Mouse (Mus musculus): ENCODE results near the gene Ankmy1. TPM values are rescaled to one million over a fixed set of nuclear protein-coding genes. Genes with fewer than 3 reads are reported as not detected.

Ankmy1 gene
- total RNA-seq, 2 experiments from 2014 or later, result not detected

GRCm38 (mm10) chr1:92837931-92838833, 64.5 kb downstream of the Ankmy1 start:
- intact Hi-C loops (cut with DNase I), result loop anchor here (5.0 kb wide), 1 partner anchor 59 kb away; no protein-coding TSS in a partner anchor
- DNase-seq (ENCODE audit: low spot score), result no peak

DNA sequence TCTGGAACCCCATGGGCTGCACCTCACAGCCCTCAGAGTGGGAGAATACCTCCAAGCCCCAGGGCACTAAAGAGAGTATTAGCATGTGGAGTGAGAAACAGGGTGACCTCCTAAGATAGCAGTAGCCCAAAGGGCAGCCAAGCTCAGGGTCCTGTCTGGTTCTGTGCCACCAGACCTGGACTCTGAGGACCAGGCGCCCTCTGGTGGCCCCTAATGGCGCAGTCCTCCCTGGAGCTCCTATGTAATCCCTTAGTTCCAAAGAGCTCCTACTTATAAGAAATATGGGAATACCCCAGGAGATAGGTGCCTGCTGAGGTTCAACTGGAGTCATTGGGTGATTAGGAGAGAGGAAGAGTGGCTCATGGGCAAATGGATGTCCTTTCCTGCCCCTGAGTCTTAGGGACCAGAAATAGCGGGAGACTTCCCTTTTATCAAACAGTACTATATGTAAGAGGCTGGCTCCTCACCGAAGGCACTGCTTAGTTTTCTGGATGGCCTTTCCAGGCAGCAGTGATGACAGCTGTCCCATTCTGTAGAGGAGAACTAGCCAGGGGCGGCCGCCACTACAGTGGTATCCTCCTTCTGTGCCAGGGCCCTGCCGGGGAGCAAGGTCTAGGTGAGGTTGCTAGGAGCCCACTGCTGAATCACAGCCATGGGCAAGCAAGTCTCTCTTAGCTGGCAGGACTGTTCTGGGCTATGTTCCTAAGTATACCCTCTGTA, 68.6 kb downstream of the Ankmy1 start:
- intact Hi-C loops (cut with DNase I), result loop anchor here (1.0 to 5.0 kb wide), 2 partner anchors 137 to 187 kb away; partner anchors contain the start of gene Otos
- DNase-seq (ENCODE audit: low spot score), result no peak

DNA sequence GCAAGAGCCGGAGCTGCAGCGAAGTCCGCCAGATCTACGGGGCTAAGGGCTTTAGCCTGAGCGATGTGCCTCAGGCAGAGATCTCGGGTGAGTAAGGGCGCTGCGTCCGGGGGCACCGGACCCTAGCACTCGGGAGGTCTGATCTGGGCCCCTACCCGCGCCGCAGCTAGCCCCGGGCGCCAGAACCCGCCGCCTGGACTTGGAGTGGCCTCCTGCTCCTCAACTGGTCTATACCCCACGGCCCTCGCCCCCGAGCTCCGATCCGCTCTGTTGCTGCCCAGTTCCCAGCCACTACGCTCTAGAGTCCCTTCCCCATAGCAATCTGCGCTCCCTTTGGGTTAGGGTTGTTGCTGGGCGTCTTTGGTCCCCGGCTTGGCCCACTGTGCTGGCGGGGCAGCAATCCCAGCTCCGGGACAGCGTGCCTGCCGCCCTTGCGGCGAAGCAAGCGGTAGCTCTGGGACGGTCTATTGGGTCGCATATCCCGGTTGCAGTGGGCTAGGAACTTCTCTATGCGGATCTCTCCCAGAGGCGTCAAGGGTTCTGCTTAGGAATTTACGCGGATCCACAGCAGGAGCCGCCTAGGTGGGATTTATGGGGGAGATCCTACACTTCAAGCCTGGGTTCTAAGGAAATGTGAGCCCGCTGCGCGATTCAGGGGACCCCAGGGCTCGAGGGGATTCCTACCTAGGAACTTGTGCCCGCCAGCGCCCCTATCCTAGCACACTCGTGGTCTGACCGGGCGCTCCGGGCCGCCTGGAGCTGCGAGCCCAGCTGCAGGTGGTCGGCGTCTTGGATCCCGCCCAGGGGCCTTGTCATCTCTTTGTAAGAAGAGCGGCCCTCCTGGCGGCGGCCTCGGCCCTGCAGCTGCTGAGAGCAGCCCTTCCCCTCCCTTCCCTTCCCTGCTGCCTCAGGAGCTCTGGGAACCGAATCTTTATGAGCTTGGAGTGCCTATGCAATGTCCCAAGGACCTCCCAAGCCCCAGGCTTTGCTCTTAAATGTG, 70.4 kb downstream of the Ankmy1 start:
- intact Hi-C loops (cut with DNase I), result loop anchor here (5.0 kb wide), 1 partner anchor 185 kb away; the partner anchor contains the start of gene Otos
- DNase-seq (ENCODE audit: low spot score), result no peak

DNA sequence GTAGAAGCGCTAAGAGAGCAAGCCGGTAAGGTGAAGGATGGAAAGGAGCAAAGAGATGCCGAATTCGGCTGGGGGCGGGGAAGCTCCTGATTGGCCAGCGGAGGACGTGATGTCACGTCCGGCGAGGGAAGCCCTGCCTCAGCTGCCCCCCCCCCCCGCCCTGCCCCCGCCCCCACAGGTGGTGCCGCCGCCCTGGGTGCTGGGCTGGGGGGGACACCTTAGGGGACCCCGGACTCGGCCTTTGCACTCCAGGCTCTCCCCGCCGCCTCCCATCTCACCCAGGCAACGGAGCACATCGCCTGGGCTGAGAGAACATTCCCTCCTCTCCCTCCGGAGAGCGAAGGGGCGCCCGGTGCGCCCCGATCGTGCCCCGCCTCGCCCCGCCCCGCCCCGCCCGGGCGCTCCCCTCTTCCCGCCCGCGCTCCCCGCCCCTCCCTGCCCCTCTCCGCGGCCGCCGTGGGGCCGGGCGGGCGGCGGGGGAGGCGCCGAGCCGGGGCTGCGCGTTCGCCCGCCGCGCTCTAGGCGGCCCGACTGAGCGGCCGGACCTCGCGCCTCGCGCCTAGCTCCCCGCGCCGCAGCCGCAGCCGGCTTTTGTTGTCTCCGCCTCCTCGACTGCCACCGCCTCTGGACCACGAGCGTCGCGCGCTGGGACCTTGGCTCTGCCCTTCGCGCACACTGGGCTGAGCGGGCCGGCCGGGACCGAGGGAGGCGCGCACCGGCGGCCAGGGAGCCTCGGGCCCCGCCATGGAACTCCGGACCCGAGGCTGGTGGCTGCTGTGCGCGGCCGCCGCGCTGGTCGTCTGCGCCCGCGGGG, 71.3 kb downstream of the Ankmy1 start, which contains the start of gene Gpc1:
Gpc1 (plus strand) TSS at position 458 of the 814 bp plus-strand sequence.
- DNase-seq (ENCODE audit: low spot score), result peak; percentile 35
- intact Hi-C loops (cut with DNase I), result loop anchor here (2.0 to 5.0 kb wide), 2 partner anchors 55 to 184 kb away; partner anchors contain the start of gene Otos

DNA sequence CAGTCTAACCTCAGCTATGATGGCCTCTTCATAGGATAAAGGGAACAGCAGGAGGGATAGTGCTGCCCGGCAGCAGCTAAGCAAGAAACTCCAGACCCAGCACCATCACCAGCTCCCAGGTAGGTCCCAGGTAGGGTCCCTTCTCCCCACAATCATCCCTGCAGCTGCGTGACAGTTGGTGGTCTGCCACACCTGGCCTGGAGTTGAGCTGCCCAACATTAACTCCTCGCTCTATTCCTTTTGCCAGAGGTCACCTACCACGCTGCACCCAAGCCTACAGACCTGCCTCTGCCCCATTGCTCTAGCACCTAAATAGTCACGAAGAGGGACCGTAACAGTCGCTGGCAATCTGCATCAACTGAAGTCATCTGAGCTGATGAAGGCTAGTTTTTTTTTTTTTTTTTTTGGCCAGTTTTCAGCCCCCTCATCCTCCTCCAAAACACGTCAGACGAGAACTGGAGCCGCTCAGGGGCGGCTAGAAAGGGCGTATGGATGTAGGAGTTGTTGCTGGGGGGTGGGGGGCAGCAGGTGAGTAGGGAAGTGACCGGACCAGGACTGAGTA, 72.0 kb downstream of the Ankmy1 start:
- no peak for DNase-seq (ENCODE audit: low spot score)
- intact Hi-C loops (cut with DNase I), result loop anchor here (2.0 to 5.0 kb wide), 2 partner anchors 54 to 183 kb away; partner anchors contain the start of gene Otos

- intact Hi-C loops (cut with DNase I), result no loop called here
- DNase-seq (ENCODE audit: low spot score), result no peak
These were observed 86.9 kb downstream of the Ankmy1 start for GRCm38 (mm10) chr1:92815756-92816294.

DNA sequence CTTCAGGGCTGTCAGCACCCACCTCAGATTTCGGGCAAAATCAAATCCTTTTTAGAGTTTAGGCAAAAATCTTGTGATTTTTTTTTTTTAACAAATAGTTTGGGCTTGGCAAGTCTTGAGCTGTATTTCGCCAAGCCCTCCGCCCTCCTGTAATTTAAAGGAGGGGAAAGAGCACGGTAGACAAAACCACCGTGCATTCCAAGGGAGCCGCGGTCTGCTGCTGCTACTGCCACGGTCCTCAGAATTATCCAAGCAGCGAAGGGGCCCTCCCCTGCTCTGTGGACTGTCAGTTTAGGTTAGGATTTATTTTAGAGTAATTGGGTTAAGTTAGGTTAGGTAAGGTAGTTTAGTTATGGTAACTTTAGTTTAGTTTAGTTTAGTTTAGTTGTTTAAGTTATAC, 87.6 kb downstream of the Ankmy1 start:
- intact Hi-C loops (cut with DNase I), result no loop called here
- no peak for DNase-seq (ENCODE audit: low spot score)

DNA sequence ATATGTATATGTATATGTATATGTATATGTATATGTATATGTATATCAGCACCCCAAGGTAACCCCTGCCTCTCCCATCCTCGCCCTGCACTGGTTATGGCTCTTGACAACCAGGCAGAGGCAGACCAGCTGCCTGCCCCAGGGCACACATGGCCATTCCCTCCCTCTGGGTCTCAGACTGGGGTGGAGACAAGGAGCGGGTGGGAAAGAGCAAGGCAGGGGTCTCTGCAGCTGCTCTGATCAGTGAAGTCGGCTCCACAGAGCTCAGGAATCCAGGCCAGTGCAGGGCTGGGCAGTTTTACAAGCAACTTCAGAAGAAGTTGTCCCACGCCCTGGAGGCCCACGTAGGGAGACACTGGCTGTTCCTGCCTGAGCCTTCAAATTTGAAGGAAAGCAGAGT, 88.4 kb downstream of the Ankmy1 start:
- intact Hi-C loops (cut with DNase I), result no loop called here
- no peak for DNase-seq (ENCODE audit: low spot score)

Small RNA genes lying within 50 kb of the gene (microRNA-seq; reads per million reads assigned to microRNA genes)
- 21,021 reads per million, percentile 97 among the genes with 10 or more reads in this experiment for gene Mir149

Other genes with a start within 250 kb of the Ankmy1 start
- 100 to 1,000 TPM; 366 to 368 TPM for gene Gpc1, start 71.3 kb downstream of the Ankmy1 start, total RNA-seq (2021)
- gene Dusp28, start 4.1 kb upstream of the Ankmy1 start, total RNA-seq (2021), result 10 to 100 TPM; 11.9 to 13.2 TPM
- 10 to 100 TPM; 77.8 to 77.9 TPM for gene Rnpepl1, start 7.9 kb upstream of the Ankmy1 start, total RNA-seq (2021)
- gene Capn10, start 31.5 kb upstream of the Ankmy1 start, total RNA-seq (2021), result 1 to 10 TPM; 6.9 TPM
- gene Gpr35, start 48.0 kb upstream of the Ankmy1 start, total RNA-seq (2021), result under 1 TPM; 0.36 to 0.75 TPM
- not detected for gene Aqp12, start 103.4 kb upstream of the Ankmy1 start, total RNA-seq (2021)
- gene Kif1a, start 199.0 kb upstream of the Ankmy1 start, total RNA-seq (2021), result 1 to 10 TPM in 1 of 2 experiments, under 1 TPM in 1; 0.94 to 1.6 TPM
- not detected for gene Agxt, start 232.3 kb upstream of the Ankmy1 start, total RNA-seq (2021)